Mouse (Mus musculus) mesoderm, embryonic 11.5 days (tissue): ENCODE measurements around the gene Rd3.

ENCODE experiments used
- DNase-seq: peaks from one replicate; pipeline ENCODE4 v3.0.0-alpha.2; 2012; ENCODE audit warnings: low read depth, low spot score

Gene Rd3

GRCm38 (mm10) chr1:191977187-191977586 is at the start of gene Rd3:
Gene Rd3, plus strand, starts transcription at chr1:191977370.
- peak; percentile 35 for DNase-seq

GRCm38 (mm10) chr1:191928345-191928744 is 48.8 kb upstream of the Rd3 start:
- DNase-seq: no peak

- no peak for DNase-seq
Measured at GRCm38 (mm10) chr1:191929065-191929464, 48.1 kb upstream of the Rd3 start.

- DNase-seq: no peak
Measured at GRCm38 (mm10) chr1:191929897-191930524, 47.2 kb upstream of the Rd3 start.

- DNase-seq: no peak
Measured at GRCm38 (mm10) chr1:191930525-191931105, 46.6 kb upstream of the Rd3 start.

GRCm38 (mm10) chr1:191932286-191932985 is 44.7 kb upstream of the Rd3 start:
- no peak for DNase-seq

GRCm38 (mm10) chr1:191932986-191933632 is 44.1 kb upstream of the Rd3 start:
- no peak for DNase-seq

GRCm38 (mm10) chr1:191943638-191944037 is 33.5 kb upstream of the Rd3 start:
- no peak for DNase-seq

GRCm38 (mm10) chr1:191945341-191945740 is 31.8 kb upstream of the Rd3 start:
- DNase-seq: no peak

- no peak for DNase-seq
Measured at GRCm38 (mm10) chr1:191945756-191946155, 31.4 kb upstream of the Rd3 start.

- no peak for DNase-seq
Measured at GRCm38 (mm10) chr1:191946261-191946660, 30.9 kb upstream of the Rd3 start.

- DNase-seq: no peak
Measured at GRCm38 (mm10) chr1:191946835-191947234, 30.3 kb upstream of the Rd3 start.

- DNase-seq: no peak
Measured at GRCm38 (mm10) chr1:191947796-191948195, 29.4 kb upstream of the Rd3 start.

- no peak for DNase-seq
Measured at GRCm38 (mm10) chr1:191948600-191948999, 28.6 kb upstream of the Rd3 start.

GRCm38 (mm10) chr1:191950611-191951010 is 26.6 kb upstream of the Rd3 start:
- no peak for DNase-seq

GRCm38 (mm10) chr1:191952733-191953335 is 24.3 kb upstream of the Rd3 start:
- DNase-seq: no peak

- no peak for DNase-seq
Measured at GRCm38 (mm10) chr1:191955101-191955500, 22.1 kb upstream of the Rd3 start.

GRCm38 (mm10) chr1:191956261-191956660 is 20.9 kb upstream of the Rd3 start:
- no peak for DNase-seq

- DNase-seq: no peak
Measured at GRCm38 (mm10) chr1:191956871-191957270, 20.3 kb upstream of the Rd3 start.

GRCm38 (mm10) chr1:191957321-191957720 is 19.8 kb upstream of the Rd3 start:
- DNase-seq: no peak

- DNase-seq: no peak
Measured at GRCm38 (mm10) chr1:191960946-191961345, 16.2 kb upstream of the Rd3 start.

- DNase-seq: no peak
Measured at GRCm38 (mm10) chr1:191963413-191963812, 13.8 kb upstream of the Rd3 start.
